Mouse (Mus musculus) kidney, adult 2 months (tissue): ENCODE data around the gene Gal3st1.

Source experiments
- CTCF ChIP-seq: fragments of 200-500 bp; conservative IDR thresholded peaks from 2 replicates; pipeline ENCODE4 v1.5.1; 2011; ENCODE audit warnings: low read depth, mild to moderate bottlenecking, control low read depth, low read length, moderate library complexity, mixed read lengths; ENCODE audit not compliant: insufficient read depth, insufficient read length
- POLR2A ChIP-seq: fragments of 200-500 bp; IDR thresholded peaks from one replicate; pipeline ENCODE4 v1.6.1; 2011; ENCODE audit warnings: low read depth, low read length, control low read depth

DNA sequence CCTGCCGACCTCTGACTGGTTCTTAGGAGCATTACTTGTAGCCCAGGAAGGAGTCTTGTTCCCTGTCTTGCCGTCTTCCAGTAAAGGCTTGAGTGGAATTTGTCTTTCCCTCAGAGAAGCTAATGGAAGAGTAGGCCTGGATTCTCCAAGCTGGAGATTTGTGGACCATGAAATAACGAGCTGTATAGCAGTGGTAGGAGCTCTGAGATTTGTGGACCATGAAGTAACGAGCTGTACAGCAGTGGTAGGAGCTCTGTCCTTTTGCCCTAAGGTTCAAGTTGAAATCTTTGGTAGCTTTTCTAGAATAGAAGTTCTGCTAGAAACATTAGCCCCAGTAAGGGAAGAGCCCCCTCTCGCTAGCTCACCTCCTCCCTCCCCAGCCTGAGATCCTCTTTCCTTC is 5.0 kb upstream of the Gal3st1 start:
- TF ChIP-seq CTCF (no peak), POLR2A (no peak)
